Mouse (Mus musculus): ENCODE data around the gene Fam173a.
"Not testable (repeated sequence)": the region's sequence is repeated elsewhere in the genome, so short reads cannot be mapped to it uniquely, and the experiment has no call there.

Gene Fam173a

DNA sequence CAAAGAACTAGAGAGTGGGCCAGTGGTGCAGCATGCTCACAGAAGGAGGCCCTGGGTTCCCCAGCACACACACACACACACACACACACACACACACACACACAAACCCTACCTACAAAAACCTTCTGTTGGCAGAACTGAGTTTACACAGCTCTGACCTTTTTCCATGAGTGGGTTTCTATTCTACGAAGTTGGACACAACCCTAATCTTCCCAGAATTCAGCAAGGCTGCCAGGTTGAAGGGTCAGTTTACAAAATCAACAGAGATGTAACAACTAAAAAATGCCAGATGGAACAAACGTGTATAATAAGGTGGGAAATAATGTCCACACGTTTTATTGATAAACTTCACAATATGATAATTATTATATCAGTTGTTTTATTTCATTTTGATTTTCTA lies 35.0 kb downstream of the Fam173a start:
- no peak for DNase-seq (ENCODE audit: low read depth)

DNA sequence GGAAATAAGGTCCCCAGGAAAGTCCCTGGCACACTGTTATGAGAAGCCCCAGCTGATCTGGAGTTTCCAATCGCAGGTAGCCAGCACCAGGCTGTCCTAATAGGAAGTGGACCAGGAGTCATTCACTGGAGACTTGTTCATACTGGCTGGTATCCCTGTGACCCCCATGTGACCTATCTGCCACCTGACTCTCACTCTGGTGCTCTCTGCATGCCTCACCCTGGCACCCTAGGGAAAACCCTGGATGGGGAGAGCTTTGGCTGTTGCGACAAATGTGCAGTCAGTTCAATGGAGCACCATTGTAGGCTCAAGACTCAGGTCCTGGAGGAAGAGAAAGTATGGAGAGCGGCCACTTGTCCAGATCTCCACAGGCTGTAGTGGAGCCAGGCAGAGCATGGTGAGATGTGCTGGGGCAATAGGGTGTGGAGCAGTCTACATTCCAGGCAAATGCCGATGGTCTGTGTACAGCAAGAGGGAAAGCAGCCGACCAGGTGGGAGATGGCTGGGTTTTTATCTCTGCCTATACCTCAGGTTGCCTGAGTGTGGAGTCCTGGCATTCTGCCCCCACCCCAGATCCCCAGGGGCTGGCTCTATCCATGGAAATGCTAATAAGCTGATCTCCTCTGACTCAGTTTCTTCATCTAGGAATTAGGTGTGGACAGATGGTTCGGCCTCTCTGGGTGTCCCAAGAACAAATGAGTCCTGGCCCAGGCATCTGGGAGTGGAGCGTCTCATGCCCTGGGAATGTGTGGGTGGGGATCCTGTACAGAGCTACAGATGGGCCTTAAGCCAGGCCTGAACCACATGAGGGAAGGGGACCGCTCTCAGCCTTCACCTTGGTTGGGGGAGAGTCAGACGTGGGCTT lies 36.1 kb downstream of the Fam173a start:
- no peak for DNase-seq (ENCODE audit: low read depth)

DNA sequence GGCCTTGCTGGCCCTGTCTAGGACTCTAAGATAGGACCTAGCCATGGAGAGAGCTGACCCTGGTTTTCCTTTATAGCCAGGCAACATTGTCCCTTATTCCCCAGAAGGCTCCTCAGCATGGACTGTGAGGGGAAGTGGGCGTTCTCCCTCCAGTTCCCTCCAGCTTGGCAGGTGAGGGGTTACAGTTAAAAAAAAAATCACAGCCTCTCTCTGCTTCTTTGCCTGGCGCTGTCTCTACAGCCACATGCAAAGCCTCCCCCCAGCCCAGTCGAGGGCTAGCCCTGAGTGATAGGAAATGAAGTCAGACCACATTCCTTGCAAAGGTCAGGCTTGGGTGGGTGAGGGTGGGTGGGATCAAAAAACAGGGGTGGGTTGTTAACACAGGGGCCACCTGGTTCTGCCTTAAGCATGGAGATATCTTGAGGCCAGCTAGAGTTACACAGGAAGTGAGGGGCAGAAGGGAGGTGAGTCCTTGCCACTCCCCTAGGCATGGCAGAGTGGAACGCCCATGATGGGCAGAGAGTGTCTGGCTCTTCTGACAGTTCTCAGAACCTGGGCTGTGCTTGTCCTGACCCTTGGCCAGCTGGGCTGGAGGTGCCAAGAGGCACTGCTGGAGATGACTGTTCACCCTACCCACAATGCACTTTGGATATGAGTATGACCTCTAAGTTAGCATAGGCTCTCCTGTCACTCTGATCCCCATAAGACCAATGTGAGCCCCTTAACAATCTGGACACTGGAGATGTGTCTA lies 36.9 kb downstream of the Fam173a start:
- no peak for DNase-seq (ENCODE audit: low read depth)

DNA sequence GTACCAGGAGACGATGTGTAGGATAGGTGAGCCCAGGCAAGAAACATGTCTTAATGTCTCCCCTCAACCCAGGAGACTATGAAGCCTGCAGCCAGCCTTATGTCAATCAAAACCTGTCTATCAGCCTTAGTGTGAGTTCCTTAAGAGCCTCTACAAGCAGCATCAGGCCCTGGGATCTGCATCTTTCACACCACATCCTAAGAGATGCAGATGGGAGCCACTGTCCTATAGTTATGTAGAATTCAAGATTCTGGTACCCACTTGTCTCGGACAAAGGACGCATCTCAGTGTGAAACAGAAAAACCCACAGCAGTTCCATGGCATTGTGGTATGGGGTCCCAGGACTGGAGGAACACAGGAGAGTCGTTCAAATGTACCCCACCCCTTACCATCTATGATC lies 37.6 kb downstream of the Fam173a start:
- no peak for DNase-seq (ENCODE audit: low read depth)

DNA sequence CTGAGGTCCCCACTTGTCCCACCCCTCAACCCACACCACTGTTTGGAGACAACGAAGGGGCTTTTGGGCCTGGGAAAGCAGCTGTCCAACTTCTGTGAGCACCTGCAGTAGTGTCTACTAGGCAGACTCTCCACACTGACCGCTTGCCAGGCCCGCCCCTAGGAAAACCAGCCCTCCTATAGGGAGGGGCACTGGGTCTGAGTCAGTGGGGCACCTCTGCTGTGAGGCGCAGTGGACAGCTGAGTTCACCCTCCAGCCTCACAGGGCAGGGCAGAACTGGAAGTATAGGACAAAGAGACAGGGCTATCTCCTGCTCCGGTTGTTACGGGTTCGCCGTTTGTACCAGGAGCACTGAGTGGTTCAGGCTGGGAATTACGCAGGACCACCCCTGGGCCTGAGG lies 38.5 kb downstream of the Fam173a start, which contains the start of gene Msln:
Msln (minus strand) TSS at position 138 of the 400 bp plus-strand sequence.
- DNase-seq (ENCODE audit: low read depth), result no peak

DNA sequence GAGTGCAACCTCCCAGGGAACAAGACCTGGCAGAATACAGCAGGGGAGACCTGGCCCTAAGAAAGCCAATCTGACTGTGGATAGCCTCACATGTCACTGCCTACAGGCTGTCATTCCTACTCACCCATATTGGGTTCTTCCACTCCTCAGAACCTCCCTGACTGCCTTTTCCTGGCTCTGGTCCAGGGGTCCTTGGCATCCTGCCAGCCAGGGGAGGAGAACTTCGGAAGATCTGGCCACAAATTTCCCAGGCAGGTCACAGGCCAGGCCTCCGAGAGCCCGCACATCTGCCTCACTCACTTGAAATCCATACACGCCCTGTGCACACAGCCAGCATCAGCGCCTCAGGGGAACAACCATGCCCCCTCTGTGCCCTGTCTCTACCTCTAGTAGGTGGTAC lies 41.3 kb downstream of the Fam173a start:
- DNase-seq (ENCODE audit: low read depth), result no peak

DNA sequence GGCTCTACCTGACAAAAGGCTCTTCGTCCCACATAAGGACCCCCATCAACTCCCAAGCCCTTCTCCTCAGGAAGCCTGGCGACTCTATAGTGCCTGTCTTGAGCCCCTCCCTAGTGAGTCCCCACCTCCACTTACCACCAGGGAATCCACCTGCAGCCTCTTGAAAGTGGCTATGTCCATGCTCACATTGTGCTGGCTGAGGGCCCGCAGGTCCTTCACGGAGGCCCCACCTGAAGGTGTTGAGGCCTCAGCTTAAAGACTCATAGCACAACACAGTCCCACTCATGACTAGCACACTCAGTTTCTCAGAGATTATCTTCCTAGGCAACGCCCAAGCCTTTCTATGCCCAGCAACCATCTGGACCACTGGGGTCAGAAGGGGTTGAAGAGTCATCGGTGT lies 43.4 kb downstream of the Fam173a start:
- DNase-seq (ENCODE audit: low read depth), result no peak

DNA sequence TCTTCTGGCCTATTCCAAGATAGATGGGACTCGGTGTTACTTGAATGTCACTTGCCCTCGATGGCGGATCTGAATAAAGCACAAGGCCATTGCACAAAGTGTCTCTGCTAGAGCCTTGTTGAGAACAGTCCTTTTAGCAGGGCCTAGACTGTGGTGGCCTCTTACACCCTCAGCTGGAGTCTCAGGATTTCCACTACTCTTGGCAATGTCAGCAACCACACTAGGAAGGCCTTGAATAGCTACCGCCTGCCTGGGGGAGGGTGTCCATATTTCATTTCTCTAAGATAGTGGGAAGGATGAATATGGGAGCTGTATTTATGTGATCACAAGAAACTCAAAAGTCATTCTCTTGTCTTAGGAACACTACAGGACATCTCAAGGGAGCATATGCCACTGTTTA lies 44.5 kb downstream of the Fam173a start:
- DNase-seq (ENCODE audit: low read depth), result no peak

DNA sequence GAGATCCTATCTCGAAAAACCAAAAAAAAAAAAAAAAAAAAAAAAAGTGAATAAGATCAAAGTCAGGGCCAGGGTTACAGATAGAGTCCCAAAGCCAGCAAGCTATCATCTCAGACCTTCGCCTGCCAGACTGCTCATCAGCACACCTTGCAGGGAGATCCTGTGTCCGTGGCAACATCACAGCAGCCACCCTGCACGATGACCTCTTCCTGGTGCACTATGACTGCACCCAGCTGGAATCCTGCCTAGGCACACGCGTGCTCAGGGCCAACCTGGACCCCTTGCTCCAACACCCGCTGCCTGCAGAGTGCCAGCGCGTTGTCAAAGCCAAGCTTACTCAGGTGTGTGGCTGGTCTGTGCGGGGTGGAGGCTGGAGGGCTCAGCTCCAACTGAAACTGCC lies 48.4 kb downstream of the Fam173a start:
- DNase-seq (ENCODE audit: low read depth), result no peak

DNA sequence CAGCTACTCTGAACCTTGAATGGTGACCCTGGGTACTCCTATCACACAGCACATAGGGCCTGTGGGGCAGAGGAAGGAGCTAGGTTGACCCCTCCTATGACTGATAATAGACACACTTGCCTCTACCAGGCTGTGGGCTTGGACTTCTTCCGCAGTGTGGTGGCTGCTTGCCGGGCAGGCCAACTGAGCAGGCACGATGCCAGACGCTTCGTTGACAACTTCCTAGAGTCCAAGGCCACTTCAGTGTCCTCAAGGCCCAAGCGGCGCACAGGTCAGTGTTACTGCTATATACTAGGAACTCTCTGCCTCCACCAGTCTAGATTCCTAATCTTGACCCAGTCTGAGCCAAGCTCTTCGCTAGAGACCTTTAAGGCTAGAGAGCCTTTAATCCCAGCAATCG lies 48.9 kb downstream of the Fam173a start:
- no peak for DNase-seq (ENCODE audit: low read depth)

DNA sequence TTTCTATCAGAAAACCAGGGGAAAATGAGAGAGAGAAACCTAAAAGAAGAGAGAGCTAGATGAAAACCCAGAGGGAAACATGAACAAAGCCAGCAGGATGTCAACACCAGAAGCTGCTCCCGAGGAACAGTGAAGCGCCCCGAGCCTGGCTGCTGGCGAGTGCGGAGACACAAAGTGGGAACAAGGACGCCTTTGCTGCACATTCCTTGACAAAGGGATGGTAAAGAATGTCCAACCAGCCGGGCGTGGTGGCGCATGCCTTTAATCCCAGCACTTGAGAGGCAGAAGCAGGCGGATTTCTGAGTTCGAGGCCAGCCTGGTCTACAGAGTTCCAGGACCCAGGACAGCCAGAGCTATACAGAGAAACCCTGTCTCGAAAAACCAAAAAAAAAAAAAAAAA lies 51.2 kb downstream of the Fam173a start:
- DNase-seq (ENCODE audit: low read depth), result not testable (repeated sequence)
